Mouse (Mus musculus) kidney, adult 2 months (tissue): Measurements from ENCODE around the gene Eml1. TPM values are rescaled to one million over a fixed set of nuclear protein-coding genes. Genes with fewer than 3 reads are reported as not detected.

Experiments used
- DNase-seq: peaks from one replicate; pipeline ENCODE4 v3.0.0; 2021
- H3K27ac ChIP-seq: fragments of 200-500 bp; 2 replicates; pipeline ENCODE4 v1.5.1; 2012; ENCODE audit warnings: low read depth, low read length, control low read depth, inconsistent platforms; ENCODE audit not compliant: insufficient read depth
- H3K27me3 ChIP-seq: fragments of 200-500 bp; replicated peaks from 2 replicates; pipeline ENCODE4 v1.6.1; 2012; ENCODE audit warnings: mild to moderate bottlenecking, moderate library complexity, low read length, inconsistent platforms; ENCODE audit not compliant: control insufficient read depth, insufficient read depth
- H3K36me3 ChIP-seq: fragments of 200-500 bp; 2 replicates; pipeline ENCODE4 v1.6.1; 2012; ENCODE audit warnings: mild to moderate bottlenecking, moderate library complexity, low read length, inconsistent platforms; ENCODE audit not compliant: control insufficient read depth, insufficient read depth
- H3K4me1 ChIP-seq: fragments of 200-500 bp; 2 replicates; pipeline ENCODE4 v1.6.1; 2011; ENCODE audit warnings: low read length; ENCODE audit not compliant: control insufficient read depth, insufficient read depth
- H3K4me3 ChIP-seq: fragments of 200-500 bp; 2 replicates; pipeline ENCODE4 v1.5.1; 2011; ENCODE audit warnings: mild to moderate bottlenecking, low read depth, low read length, control low read depth; ENCODE audit not compliant: insufficient read depth
- CTCF ChIP-seq: fragments of 200-500 bp; conservative IDR thresholded peaks from 2 replicates; pipeline ENCODE4 v1.5.1; 2011; ENCODE audit warnings: low read depth, mild to moderate bottlenecking, control low read depth, low read length, moderate library complexity, mixed read lengths; ENCODE audit not compliant: insufficient read depth, insufficient read length
- POLR2A ChIP-seq: fragments of 200-500 bp; IDR thresholded peaks from one replicate; pipeline ENCODE4 v1.6.1; 2011; ENCODE audit warnings: low read depth, low read length, control low read depth
- WGBS: fragments of 180-500 bp; shearing (Covaris S2); methylation state at CpG from one replicate; pipeline ENCODE4 v1.1.7; 2018; 5-methylcytosine and 5-hydroxymethylcytosine counted together
- polyA plus RNA-seq: library from polyadenylated mRNA; depleted of rRNA; stranded (reverse); fragments of >200 nt; gene quantifications from 2 replicates; pipeline ENCODE4 v1.2.3, GENCODE M21; 2012

Eml1 gene
- polyA plus RNA-seq, 1 experiment, result 14.2 TPM

DNA sequence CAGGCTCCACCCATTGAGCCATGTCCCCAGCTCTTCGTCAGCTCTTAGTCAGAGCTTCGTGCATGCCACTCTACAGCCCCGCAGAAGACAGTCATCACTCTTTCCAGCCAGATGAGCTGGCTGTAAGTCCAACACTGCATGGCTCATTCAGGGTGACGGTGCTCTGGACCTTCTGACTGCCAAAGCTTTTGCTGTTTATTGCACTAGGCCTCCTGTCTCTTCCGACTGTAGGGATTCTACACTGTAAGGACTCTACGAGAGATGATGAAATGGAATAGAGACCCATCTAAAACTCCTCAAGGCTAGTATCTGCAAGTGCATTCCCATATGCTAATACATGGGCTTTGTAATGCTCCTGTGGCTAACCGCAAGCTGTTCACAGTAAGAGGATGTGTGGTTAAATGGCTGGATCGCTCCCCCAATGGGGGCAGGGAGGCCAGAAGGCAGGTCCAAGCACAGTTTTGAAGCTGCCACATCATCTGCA, 82.8 kb downstream of the Eml1 start:
- 87% methylated on average over 8 of the region's 8 CpGs for WGBS
- H3K36me3 ChIP-seq, result no peaks in the 10 kb centered on the region

DNA sequence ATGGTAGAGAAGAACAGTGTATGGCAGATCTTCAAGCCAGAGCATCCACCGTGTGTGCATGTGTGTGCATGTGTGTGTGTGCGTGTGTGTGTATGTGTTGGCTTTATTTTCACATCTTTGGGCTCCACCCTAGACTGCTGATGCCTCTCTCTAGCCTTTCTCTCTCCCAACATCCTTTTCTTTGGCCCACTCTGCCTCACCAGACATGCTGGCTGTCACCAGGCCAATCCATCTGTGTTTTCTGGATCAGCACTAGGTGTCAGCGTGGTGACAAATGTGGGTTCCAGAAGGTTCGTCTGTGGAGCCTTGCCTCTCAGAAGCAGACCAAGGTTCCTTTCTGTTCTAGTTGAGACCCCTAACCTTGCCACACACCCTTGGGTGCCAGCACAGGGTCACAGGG, 84.2 kb downstream of the Eml1 start:
- Histone ChIP-seq H3K4me1 (no peaks in the 10 kb centered on the region), H3K27me3 (no peaks in the 10 kb centered on the region), H3K27ac (no peak overlapping the region), H3K36me3 (no peaks in the 10 kb centered on the region), H3K4me3 (no peak overlapping the region)
- TF ChIP-seq CTCF, result no peak
- TF ChIP-seq POLR2A, result no peak
- DNase-seq, result no peak
- WGBS, result 78% methylated on average over 4 of the region's 4 CpGs

More for the DNA sequence above, 82.8 kb downstream of the Eml1 start:
- no peak for DNase-seq
- Histone ChIP-seq H3K27ac (no peak overlapping the region), H3K4me3 (no peak overlapping the region), H3K27me3 (no peaks in the 10 kb centered on the region), H3K4me1 (no peaks in the 10 kb centered on the region; the same call in 1 of the 2 replicates)
- TF ChIP-seq POLR2A (no peak), CTCF (no peak)

DNA sequence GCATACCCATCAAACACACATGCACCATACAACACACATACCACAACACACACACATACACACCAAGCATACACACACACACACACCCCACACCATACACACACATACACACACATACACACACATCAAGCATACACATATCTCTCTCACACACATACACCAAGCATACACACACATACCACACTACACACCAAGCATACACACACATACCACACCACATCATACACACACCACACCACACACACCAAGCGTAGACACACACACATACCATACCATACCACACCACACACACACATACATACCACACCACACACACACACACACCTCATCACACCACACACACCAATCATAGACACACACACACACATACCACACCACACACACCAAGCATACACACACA, 102.1 kb downstream of the Eml1 start:
- Histone ChIP-seq H3K4me3 (no peak overlapping the region), H3K27ac (no peak overlapping the region), H3K27me3 (no peaks in the 10 kb centered on the region), H3K36me3 (no peaks in the 10 kb centered on the region), H3K4me1 (no peaks in the 10 kb centered on the region)
- WGBS, result 100% methylated on average over 1 of the region's 1 CpGs
- no peak for DNase-seq
- TF ChIP-seq CTCF, result no peak
- TF ChIP-seq POLR2A, result no peak

DNA sequence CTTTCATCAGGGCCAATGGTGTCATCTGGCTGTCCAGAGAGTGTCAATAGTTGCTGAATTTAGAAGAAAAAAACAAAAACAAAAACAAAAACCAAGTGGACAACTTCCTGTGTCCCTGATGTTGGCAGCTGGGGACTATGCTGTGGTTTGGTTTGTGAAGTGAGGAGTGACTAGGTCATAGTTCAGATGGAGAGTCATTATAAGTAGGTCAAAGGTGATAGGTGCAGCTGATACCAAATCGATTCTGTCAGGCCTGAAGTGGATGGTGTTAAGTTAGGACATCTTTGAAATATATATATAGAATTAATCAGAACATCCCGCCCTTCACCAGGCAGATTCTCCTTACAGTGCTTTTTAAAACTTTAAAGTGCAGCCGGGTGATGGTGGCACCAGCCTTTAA, 103.7 kb downstream of the Eml1 start:
- no peaks in the 10 kb centered on the region for H3K4me1 ChIP-seq
- no peak overlapping the region for H3K4me3 ChIP-seq
- 74% methylated on average over 3 of the region's 3 CpGs for WGBS
- no peak overlapping the region for H3K27ac ChIP-seq
- no peaks in the 10 kb centered on the region for H3K36me3 ChIP-seq
- TF ChIP-seq CTCF (no peak), POLR2A (no peak)
- no peaks in the 10 kb centered on the region for H3K27me3 ChIP-seq
- DNase-seq, result no peak

DNA sequence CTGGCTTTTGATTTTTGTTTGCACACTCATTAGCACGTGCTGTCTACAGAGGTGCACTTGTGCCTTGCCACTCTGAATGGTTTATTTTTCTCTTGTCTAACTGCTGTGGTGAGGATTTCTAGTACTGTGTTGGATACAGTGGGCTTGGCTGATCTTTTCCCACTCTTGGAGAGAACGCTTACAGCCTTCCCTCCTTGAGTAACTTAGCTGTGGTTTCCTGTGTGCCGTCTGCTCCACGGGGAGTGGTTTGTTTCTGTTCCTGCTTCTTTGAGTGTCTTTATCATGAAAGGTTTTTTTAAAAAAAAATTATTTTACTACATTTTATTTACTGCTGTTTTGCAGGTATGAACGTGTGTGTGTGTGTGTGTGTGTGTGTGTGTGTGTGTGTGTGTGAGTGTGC, 108.0 kb downstream of the Eml1 start:
- no peaks in the 10 kb centered on the region for H3K36me3 ChIP-seq
- H3K4me3 ChIP-seq, result no peak overlapping the region
- H3K27me3 ChIP-seq, result no peaks in the 10 kb centered on the region
- 79% methylated on average over 5 of the region's 5 CpGs for WGBS
- DNase-seq, result no peak
- H3K4me1 ChIP-seq, result no peaks in the 10 kb centered on the region
- no peak for TF ChIP-seq POLR2A
- no peak for TF ChIP-seq CTCF
- H3K27ac ChIP-seq, result no peak overlapping the region

DNA sequence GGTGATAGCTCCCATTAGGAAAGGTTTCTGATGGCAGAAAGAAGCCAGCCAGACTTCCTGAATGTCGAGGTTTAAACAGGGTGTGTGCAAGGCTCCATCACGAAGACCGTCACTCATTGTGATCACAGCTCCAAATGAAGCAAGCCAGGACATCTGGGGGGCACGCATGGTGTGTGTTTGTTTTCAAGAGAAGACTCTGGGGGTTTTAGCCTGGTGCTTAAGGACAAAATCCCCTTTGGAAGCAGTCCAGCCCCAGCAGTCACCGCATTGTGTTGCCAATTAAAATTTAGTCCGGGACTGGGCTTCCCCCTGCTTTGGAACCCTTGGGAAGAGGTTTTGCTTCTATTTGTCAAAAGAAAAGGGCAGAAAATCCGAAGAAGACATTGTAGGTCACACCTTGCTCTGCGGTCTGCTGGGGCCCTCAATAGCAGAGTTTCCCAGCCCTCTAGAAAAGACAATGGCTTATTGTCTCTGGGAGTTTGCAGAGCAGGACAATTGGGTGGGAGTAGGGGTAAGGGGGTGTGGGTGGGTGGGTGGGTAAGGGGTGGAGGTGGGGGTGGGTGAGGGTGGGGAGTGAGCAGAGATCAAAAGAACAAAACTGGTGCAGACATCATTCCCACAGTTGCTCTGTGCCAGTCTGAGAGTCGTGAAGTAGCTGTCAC, 110.1 kb downstream of the Eml1 start:
- DNase-seq, result no peak
- 59% methylated on average over 9 of the region's 9 CpGs for WGBS

DNA sequence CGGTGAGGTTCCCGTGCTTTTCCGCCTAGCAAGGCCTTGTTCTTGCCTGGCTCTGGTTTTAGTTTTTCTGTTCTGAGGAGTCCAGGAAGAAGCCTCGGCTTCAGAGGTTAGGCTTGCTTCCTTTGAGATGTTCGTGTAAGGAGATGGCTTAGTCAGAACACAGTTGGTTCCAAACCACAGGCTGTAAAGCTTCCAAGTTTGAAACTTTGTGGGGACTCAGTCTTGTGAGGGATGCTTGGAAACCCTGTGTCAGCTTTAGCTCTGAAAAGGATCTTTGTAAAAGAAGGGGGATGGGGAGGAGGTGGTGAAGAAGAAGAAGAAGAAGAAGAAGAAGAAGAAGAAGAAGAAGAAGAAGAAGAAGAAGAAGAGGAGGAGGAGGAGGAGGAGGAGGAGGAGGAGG, 118.3 kb downstream of the Eml1 start:
- Histone ChIP-seq H3K36me3 (no peaks in the 10 kb centered on the region), H3K27me3 (no peaks in the 10 kb centered on the region), H3K4me3 (no peak overlapping the region), H3K4me1 (no peaks in the 10 kb centered on the region), H3K27ac (no peak overlapping the region)
- no peak for TF ChIP-seq POLR2A
- no peak for TF ChIP-seq CTCF
- WGBS, result 79% methylated on average over 5 of the region's 5 CpGs
- peak; percentile 20 for DNase-seq

More for the DNA sequence above, 110.1 kb downstream of the Eml1 start:
- Histone ChIP-seq H3K27ac (no peak overlapping the region), H3K36me3 (no peaks in the 10 kb centered on the region), H3K4me3 (no peak overlapping the region), H3K27me3 (no peaks in the 10 kb centered on the region), H3K4me1 (no peaks in the 10 kb centered on the region)
- TF ChIP-seq CTCF, result no peak

DNA sequence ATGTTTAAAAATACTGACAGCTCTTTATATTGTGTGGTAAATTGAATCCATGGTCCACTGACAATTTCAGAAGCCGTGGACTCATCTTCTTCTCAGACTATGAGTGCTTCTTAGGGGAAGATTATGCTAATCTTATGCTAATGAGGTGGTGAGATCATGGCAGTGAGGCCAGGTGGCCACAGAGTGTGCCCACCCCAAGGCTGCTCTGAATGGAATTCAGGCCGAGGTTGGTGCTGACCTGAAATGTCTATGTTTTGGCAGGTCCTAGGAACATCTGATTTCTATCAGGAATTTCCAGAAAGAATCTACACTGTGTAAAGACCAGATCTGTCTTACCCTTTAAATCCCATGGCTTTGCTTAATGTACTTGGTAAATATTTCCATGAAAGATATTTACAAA, 119.0 kb downstream of the Eml1 start:
- Histone ChIP-seq H3K36me3 (no peaks in the 10 kb centered on the region), H3K27me3 (no peaks in the 10 kb centered on the region), H3K4me3 (no peak overlapping the region), H3K27ac (no peak overlapping the region), H3K4me1 (no peaks in the 10 kb centered on the region)
- DNase-seq, result no peak
- 64% methylated on average over 2 of the region's 2 CpGs for WGBS
- no peak for TF ChIP-seq CTCF
- no peak for TF ChIP-seq POLR2A
